In the genomic region with DNA sequence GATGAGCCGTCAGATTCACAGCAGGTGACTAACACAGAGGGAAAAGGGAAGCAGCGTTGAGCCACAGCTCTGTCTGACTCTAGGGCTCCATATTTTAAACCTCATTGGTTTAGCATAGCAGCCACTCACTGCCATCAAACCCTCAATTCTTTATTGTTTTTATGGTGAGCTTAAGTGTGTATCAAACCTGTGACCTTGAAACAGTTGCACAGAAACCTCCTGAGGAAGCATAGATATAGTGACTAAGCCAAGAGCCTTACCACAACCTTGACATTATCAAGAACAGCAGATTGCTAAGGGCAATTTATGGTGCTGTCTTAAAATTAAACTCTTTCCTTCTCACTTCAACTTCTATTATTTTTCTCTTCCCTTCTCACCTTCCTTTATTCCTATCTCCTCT, we compare ENCODE assay signal across 29 mouse cellular contexts. TPM values are rescaled to one million over a fixed set of nuclear protein-coding genes. Genes with fewer than 3 reads are reported as not detected.
DNase-seq lines count a peak whose midpoint lies in the region; ATAC-seq lines count a peak whose summit lies in the region.
"Had no signal": no experiment of that assay in that cellular context is flagged by ENCODE, and none has a peak within 500 bp of the region (broad histone marks: within the 10 kb centered on the region; RNA-seq: fewer than 3 reads in every experiment).

No protein-coding gene starts in this region.

- no peak overlapping the region for H3K4me3 ChIP-seq in liver, embryonic 11.5 days (ENCODE audit: low read depth, low read length)
- no peak overlapping the region for H3K4me3 ChIP-seq in liver, embryonic 13.5 days (replicated peaks)
- H3K4me3 ChIP-seq: embryonic facial prominence, embryonic 13.5 days; erythroblast, embryonic 14.5 days; forebrain, embryonic 12.5 days; limb, embryonic 13.5 days; midbrain, embryonic 12.5 days; myocyte; neural tube, embryonic 12.5 days had no signal

- peaks cover 51% of the 10 kb centered on the region for H3K4me1 ChIP-seq in liver, embryonic 11.5 days (replicated peaks; ENCODE audit: control insufficient read depth, insufficient read depth, low read length)
- H3K4me1 ChIP-seq in liver, embryonic 13.5 days (replicated peaks): peaks cover 75% of the 10 kb centered on the region

- no peaks in the 10 kb centered on the region for H3K27me3 ChIP-seq in liver, embryonic 11.5 days (replicated peaks; ENCODE audit: control insufficient read depth, insufficient read depth, low read length)
- no peaks in the 10 kb centered on the region for H3K27me3 ChIP-seq in liver, embryonic 13.5 days
- H3K27me3 ChIP-seq: embryonic facial prominence, embryonic 13.5 days; forebrain, embryonic 12.5 days; limb, embryonic 13.5 days; midbrain, embryonic 12.5 days; neural tube, embryonic 12.5 days had no signal

- DNase-seq in liver, embryonic 11.5 days (ENCODE audit: low spot score): no peak
- DNase-seq in liver: no peak
- DNase-seq in liver, embryonic 13.5 days: no peak
- DNase-seq in cerebellum, adult 9-10 months: no peak
- DNase-seq in ovary, adult 18-20 months (ENCODE audit: low spot score): no peak
- no peak for DNase-seq in kidney, adult 9 months
- DNase-seq: adrenal gland, adult 2 months; cerebellum, adult 8-10 months; cerebellum, postnatal 36 days; gastrocnemius, postnatal 10 days; heart, postnatal 14 days; kidney, adult 2 months; kidney, postnatal 4 days; lung, embryonic 14.5 days; lung, postnatal 36 days; right cerebral cortex, postnatal 4 days; thymus, adult 2 months had no signal

- no peaks in the 10 kb centered on the region for H3K9me3 ChIP-seq in liver, embryonic 11.5 days (ENCODE audit: control insufficient read depth, low read length)
- no peaks in the 10 kb centered on the region for H3K9me3 ChIP-seq in liver, embryonic 13.5 days (replicated peaks)
- H3K9me3 ChIP-seq: embryonic facial prominence, embryonic 13.5 days; forebrain, embryonic 12.5 days; midbrain, embryonic 12.5 days; neural tube, embryonic 12.5 days had no signal

- no peak overlapping the region for H3K9ac ChIP-seq in liver, embryonic 11.5 days (ENCODE audit: low read depth, low read length)
- H3K9ac ChIP-seq in liver, embryonic 13.5 days: no peak overlapping the region
- H3K9ac ChIP-seq: embryonic facial prominence, embryonic 13.5 days; forebrain, embryonic 12.5 days; limb, embryonic 13.5 days; lung, embryonic 14.5 days; midbrain, embryonic 12.5 days; neural tube, embryonic 12.5 days had no signal

- peak overlapping the region; percentile 24; the same call in 1 of the 2 replicates for H3K4me2 ChIP-seq in liver, embryonic 11.5 days
- H3K4me2 ChIP-seq in liver, embryonic 13.5 days: peak overlapping the region; percentile 88
- H3K4me2 ChIP-seq: embryonic facial prominence, embryonic 13.5 days; forebrain, embryonic 12.5 days; limb, embryonic 13.5 days; lung, embryonic 14.5 days; midbrain, embryonic 12.5 days; neural tube, embryonic 12.5 days had no signal

- no peaks in the 10 kb centered on the region for H3K36me3 ChIP-seq in liver, embryonic 11.5 days (ENCODE audit: control insufficient read depth, insufficient read depth, low read length)
- no peaks in the 10 kb centered on the region for H3K36me3 ChIP-seq in liver, embryonic 13.5 days
- H3K36me3 ChIP-seq: embryonic facial prominence, embryonic 13.5 days; forebrain, embryonic 12.5 days; limb, embryonic 13.5 days; midbrain, embryonic 12.5 days; neural tube, embryonic 12.5 days had no signal

- H3K27ac ChIP-seq in liver, embryonic 11.5 days (ENCODE audit: low read depth, low read length): peak overlapping the region; percentile 80
- peak overlapping the region; percentile 72 for H3K27ac ChIP-seq in liver, embryonic 13.5 days
- H3K27ac ChIP-seq: embryonic facial prominence, embryonic 13.5 days; forebrain, embryonic 12.5 days; kidney, postnatal 0 days; limb, embryonic 13.5 days; midbrain, embryonic 12.5 days; neural tube, embryonic 12.5 days; stomach, postnatal 0 days had no signal

- peak; percentile 48 for ATAC-seq in liver, embryonic 11.5 days (replicated peaks; ENCODE audit: low FRiP score)
- peak; percentile 43 for ATAC-seq in common myeloid progenitor, adult 5-6 weeks (replicated peaks; ENCODE audit: low read depth, poor library complexity, severe bottlenecking)
- ATAC-seq in liver, embryonic 13.5 days (ENCODE audit: low read depth): no peak
- peak; percentile 42 for ATAC-seq in megakaryocyte progenitor cell, adult 5-6 weeks (replicated peaks; ENCODE audit: poor library complexity)
- ATAC-seq: hindbrain, embryonic 16.5 days had no signal

- 55% methylated on average over 2 of the region's 2 CpGs for WGBS in liver, embryonic 11.5 days
- WGBS in liver, embryonic 13.5 days (ENCODE audit: insufficient replicate concordance): 29% methylated on average over 2 of the region's 2 CpGs

RNA-seq across cellular contexts. Expression of a gene that starts 2.7 kb away (rescaled TPM):
- polyA plus RNA-seq in liver, embryonic 11.5 days (2014; fragmentation: Nextera tagmentation; extraction: Ambion mirVana): 35.5 and 36.1 TPM in 2 replicates
- 44.8 and 58.4 TPM in 2 replicates for total RNA-seq in common myeloid progenitor, adult 5-6 weeks (2017)
- polyA plus RNA-seq in liver, embryonic 13.5 days (2015; fragmentation: Nextera tagmentation; extraction: Ambion mirVana): 12.7 and 16.2 TPM in 2 replicates
- 39.3 and 42.5 TPM in 2 replicates for total RNA-seq in megakaryocyte progenitor cell, adult 5-6 weeks (2015)
- 28.8 and 38.8 TPM in 2 replicates for total RNA-seq in megakaryocyte progenitor cell, adult 5-6 weeks (2017)

RNA-seq across cellular contexts. Expression of a gene that starts 31.7 kb away (rescaled TPM):
- polyA plus RNA-seq in liver, embryonic 11.5 days (2014; fragmentation: Nextera tagmentation; extraction: Ambion mirVana): 2.9 TPM in 2 replicates
- total RNA-seq in common myeloid progenitor, adult 5-6 weeks (2017): not detected in 2 replicates
- polyA plus RNA-seq in liver, embryonic 13.5 days (2015; fragmentation: Nextera tagmentation; extraction: Ambion mirVana): 5.0 and 5.3 TPM in 2 replicates
- not detected in 2 replicates for total RNA-seq in megakaryocyte progenitor cell, adult 5-6 weeks (2015)
- not detected in 2 replicates for total RNA-seq in megakaryocyte progenitor cell, adult 5-6 weeks (2017)
- polyA plus RNA-seq: erythroblast, embryonic 14.5 days had no signal
